In the genomic region with DNA sequence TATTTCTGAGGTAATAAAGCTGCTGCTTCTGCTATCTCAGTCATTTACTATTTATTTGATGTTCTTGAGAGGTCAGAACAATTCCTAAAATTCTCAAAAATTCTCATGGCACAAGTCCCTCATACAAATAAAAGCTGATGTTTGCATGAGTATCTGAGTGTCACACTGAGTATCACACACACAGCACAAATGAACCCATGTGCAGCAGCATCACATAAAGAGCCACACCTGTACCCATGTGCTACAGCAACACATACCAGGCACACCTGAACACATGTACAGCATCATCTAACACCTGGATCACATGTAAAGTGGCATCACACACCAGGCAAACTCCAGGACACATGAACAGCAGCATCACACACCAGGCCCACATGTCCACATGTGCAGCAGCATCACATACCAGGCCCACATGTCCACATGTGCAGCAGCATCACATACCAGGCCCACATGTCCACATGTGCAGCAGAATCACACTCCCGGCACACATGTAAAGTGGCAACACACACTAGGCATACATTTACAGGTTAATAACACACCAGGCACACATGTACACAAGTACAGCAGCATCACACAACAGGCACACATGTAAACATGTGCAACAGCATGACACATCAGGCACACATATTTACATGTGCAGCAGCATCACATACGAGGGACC, we compare ENCODE assay signal across 8 mouse cellular contexts.
DNase-seq lines count a peak whose midpoint lies in the region; ATAC-seq and TF ChIP-seq lines count a peak whose summit lies in the region.

No protein-coding gene starts in this region.

- H3K27ac ChIP-seq in layer of hippocampus, adult 2 months, result peak overlapping the region; percentile 93
- H3K27ac ChIP-seq in heart, postnatal 0 days (ENCODE audit: low read depth), result peak overlapping the region; percentile 95
- peak overlapping the region; percentile 81 for H3K27ac ChIP-seq in midbrain, embryonic 10.5 days (replicated peaks)

- 0 out of 2 replicates have a peak, but pooled peaks cover 5% of the 10 kb centered on the region for H3K4me1 ChIP-seq in heart, postnatal 0 days (ENCODE audit: control insufficient read depth, insufficient read depth)
- H3K4me1 ChIP-seq in midbrain, embryonic 10.5 days, result peaks cover 6% of the 10 kb centered on the region; the same call in 1 of the 2 replicates

- peak overlapping the region; percentile 69 for H3K9ac ChIP-seq in heart, postnatal 0 days (replicated peaks; ENCODE audit: low read depth, low read length)

- ATAC-seq in activated CD4-positive, CD25-positive, alpha-beta regulatory T cell, adult 4 months, result peak; percentile 6
- ATAC-seq in heart, postnatal 0 days (ENCODE audit: insufficient read depth, low read depth), result peak; percentile 3; the same call in 1 of the 2 replicates

- H3K9me3 ChIP-seq in heart, postnatal 0 days (replicated peaks; ENCODE audit: control insufficient read depth, low read length), result no peaks in the 10 kb centered on the region
- H3K9me3 ChIP-seq in midbrain, embryonic 10.5 days (replicated peaks), result no peaks in the 10 kb centered on the region

- TF ChIP-seq CTCF in layer of hippocampus, adult 2 months (conservative IDR thresholded peaks at IDR 0.05), result no peak
- TF ChIP-seq CTCF in heart, postnatal 0 days (IDR thresholded peaks at IDR 0.05; ENCODE audit: low read depth), result no peak

- TF ChIP-seq EP300 in heart, postnatal 0 days (IDR thresholded peaks at IDR 0.05; ENCODE audit: low read depth), result no peak

- no peak for DNase-seq in layer of hippocampus, adult 2 months (ENCODE audit: low spot score in 2 of 2)
- no peak for DNase-seq in layer of hippocampus, adult 9-11 months
- DNase-seq in heart, postnatal 0 days (ENCODE audit: low spot score), result no peak
- DNase-seq in midbrain, embryonic 10.5 days (ENCODE audit: low spot score), result peak; percentile 34
- DNase-seq in urinary bladder, adult 2 months (ENCODE audit: low spot score), result no peak
- DNase-seq in spleen, postnatal 14 days (ENCODE audit: low spot score in 2 of 2), result no peak
- no peak for DNase-seq in adrenal gland, postnatal 14 days

- H3K4me3 ChIP-seq in layer of hippocampus, adult 2 months, result peak overlapping the region; percentile 76
- peak overlapping the region; percentile 73 for H3K4me3 ChIP-seq in heart, postnatal 0 days (ENCODE audit: low read depth, low read length)
- H3K4me3 ChIP-seq in midbrain, embryonic 10.5 days, result peak overlapping the region; percentile 66

- H3K36me3 ChIP-seq in heart, postnatal 0 days (replicated peaks; ENCODE audit: control insufficient read depth, insufficient read depth, low read length), result no peaks in the 10 kb centered on the region
- H3K36me3 ChIP-seq in midbrain, embryonic 10.5 days, result no peaks in the 10 kb centered on the region

- H3K27me3 ChIP-seq in heart, postnatal 0 days (ENCODE audit: control insufficient read depth, insufficient read depth, low read length), result no peaks in the 10 kb centered on the region
- H3K27me3 ChIP-seq in midbrain, embryonic 10.5 days (ENCODE audit: low read depth, poor library complexity, severe bottlenecking), result no peaks in the 10 kb centered on the region

- WGBS in heart, postnatal 0 days, result 19% methylated on average over 2 of the region's 2 CpGs
- WGBS in midbrain, embryonic 10.5 days, result 28% methylated on average over 2 of the region's 2 CpGs

- peak overlapping the region; percentile 70 for H3K4me2 ChIP-seq in heart, postnatal 0 days (ENCODE audit: low read depth, low read length)
